Mouse (Mus musculus) lung, postnatal 0 days (tissue): ENCODE results near the gene Prss50. TPM values are rescaled to one million over a fixed set of nuclear protein-coding genes. Genes with fewer than 3 reads are reported as not detected.

Experiments used
- ATAC-seq: fragments of 200-750 bp; cut with Nextera tagmentation; 2 replicates; pipeline ENCODE4 v1.8.0; 2017; ENCODE audit warnings: moderate library complexity
- DNase-seq: peaks from one replicate; pipeline ENCODE4 v3.0.0-alpha.2; 2016; ENCODE audit warnings: low spot score
- H3K27ac ChIP-seq: fragments of 300-500 bp; sonication (generic); 2 replicates; pipeline ENCODE4 v1.5.1; 2014; ENCODE audit warnings: antibody characterized with exemption, mild to moderate bottlenecking, low read length, mixed read lengths
- H3K27me3 ChIP-seq: fragments of 300-500 bp; sonication (generic); replicated peaks from 2 replicates; pipeline ENCODE4 v1.6.1; 2014; ENCODE audit warnings: low read length, mixed read lengths; ENCODE audit not compliant: insufficient read depth
- H3K36me3 ChIP-seq: fragments of 300-500 bp; sonication (generic); 2 replicates; pipeline ENCODE4 v1.6.1; 2014; ENCODE audit warnings: low read length, mixed read lengths; ENCODE audit not compliant: insufficient read depth
- H3K4me1 ChIP-seq: fragments of 300-500 bp; sonication (generic); 2 replicates; pipeline ENCODE4 v1.6.1; 2014; ENCODE audit warnings: antibody characterized with exemption, low read depth, low read length, mixed read lengths; ENCODE audit not compliant: insufficient read depth
- H3K4me2 ChIP-seq: fragments of 300-500 bp; sonication (generic); replicated peaks from 2 replicates; pipeline ENCODE4 v1.6.1; 2014; ENCODE audit warnings: low read depth, mild to moderate bottlenecking, low read length, moderate library complexity, mixed read lengths
- H3K4me3 ChIP-seq: fragments of 300-500 bp; sonication (generic); 2 replicates; pipeline ENCODE4 v1.5.1; 2014; ENCODE audit warnings: low read depth, low read length
- H3K9ac ChIP-seq: fragments of 300-500 bp; sonication (generic); replicated peaks from 2 replicates; pipeline ENCODE4 v1.6.1; 2014; ENCODE audit warnings: low read depth, mild to moderate bottlenecking
- H3K9me3 ChIP-seq: fragments of 300-500 bp; sonication (generic); 2 replicates; pipeline ENCODE4 v1.6.1; 2016; ENCODE audit warnings: low read length, mixed read lengths
- CTCF ChIP-seq: IDR thresholded peaks from 2 replicates; pipeline ENCODE4 v1.5.1; 2016; ENCODE audit warnings: antibody characterized with exemption, mild to moderate bottlenecking
- EP300 ChIP-seq: IDR thresholded peaks from 2 replicates; pipeline ENCODE4 v1.6.1; 2016; ENCODE audit warnings: antibody characterized with exemption, mild to moderate bottlenecking, control low read depth
- WGBS: fragments of 180-500 bp; shearing (Covaris S2); extraction: QIAGEN DNeasy Blood & Tissue Kit; methylation state at CpG from one replicate; pipeline ENCODE4 v1.1.7; 2014; 5-methylcytosine and 5-hydroxymethylcytosine counted together
- polyA plus RNA-seq: library from polyadenylated mRNA; unstranded; fragments of >200 nt; fragmentation: Nextera tagmentation; extraction: Ambion mirVana; gene quantifications from 2 replicates; pipeline ENCODE4 v1.2.1, GENCODE M21; 2015

The Prss50 gene
- polyA plus RNA-seq, 1 experiment from 2014 or later: 0.20 TPM

- Histone ChIP-seq H3K4me2 (no peak overlapping the region), H3K27ac (no peak overlapping the region), H3K4me3 (no peak overlapping the region), H3K4me1 (no peaks in the 10 kb centered on the region; the same call in 1 of the 2 replicates), H3K9me3 (no peaks in the 10 kb centered on the region), H3K36me3 (peaks cover 12% of the 10 kb centered on the region; the same call in 1 of the 2 replicates), H3K9ac (no peak overlapping the region), H3K27me3 (no peaks in the 10 kb centered on the region)
- no peak for ATAC-seq
- no peak for DNase-seq
- 62% methylated on average over 10 of the region's 10 CpGs for WGBS
- no peak for TF ChIP-seq CTCF
- TF ChIP-seq EP300: no peak
These were observed 35.7 kb downstream of the Prss50 start for GRCm38 (mm10) chr9:110893429-110893828.

DNA sequence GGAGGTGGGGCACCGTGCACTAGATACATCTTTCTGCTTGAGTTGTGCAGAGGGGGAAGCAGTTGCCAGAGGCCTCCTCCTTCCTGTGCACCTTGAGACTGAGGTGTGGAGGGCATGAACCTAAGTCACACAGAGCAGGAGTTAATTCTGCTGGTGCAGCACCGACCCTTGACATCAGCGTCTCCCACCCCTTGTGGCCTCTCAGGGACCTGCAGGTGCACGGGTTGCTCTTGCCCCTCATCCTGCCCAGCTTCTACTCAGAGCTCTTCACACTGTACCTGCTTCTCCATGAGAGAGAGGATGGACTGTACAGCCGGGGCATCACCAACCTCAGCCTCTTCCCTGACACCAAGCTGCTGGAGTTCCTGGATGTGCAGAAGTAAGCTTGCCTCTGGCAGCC, 37.7 kb downstream of the Prss50 start:
- ATAC-seq (no peak), DNase-seq (no peak)
- Histone ChIP-seq H3K9me3 (no peaks in the 10 kb centered on the region), H3K9ac (no peak overlapping the region), H3K4me2 (no peak overlapping the region), H3K36me3 (peaks cover 8% of the 10 kb centered on the region; the same call in 1 of the 2 replicates), H3K4me1 (no peaks in the 10 kb centered on the region; the same call in 1 of the 2 replicates), H3K27ac (no peak overlapping the region), H3K27me3 (no peaks in the 10 kb centered on the region), H3K4me3 (no peak overlapping the region)
- TF ChIP-seq CTCF: peak; percentile 17; the same call in 1 of the 2 replicates
- TF ChIP-seq EP300: no peak
- WGBS: 54% methylated on average over 5 of the region's 5 CpGs

DNA sequence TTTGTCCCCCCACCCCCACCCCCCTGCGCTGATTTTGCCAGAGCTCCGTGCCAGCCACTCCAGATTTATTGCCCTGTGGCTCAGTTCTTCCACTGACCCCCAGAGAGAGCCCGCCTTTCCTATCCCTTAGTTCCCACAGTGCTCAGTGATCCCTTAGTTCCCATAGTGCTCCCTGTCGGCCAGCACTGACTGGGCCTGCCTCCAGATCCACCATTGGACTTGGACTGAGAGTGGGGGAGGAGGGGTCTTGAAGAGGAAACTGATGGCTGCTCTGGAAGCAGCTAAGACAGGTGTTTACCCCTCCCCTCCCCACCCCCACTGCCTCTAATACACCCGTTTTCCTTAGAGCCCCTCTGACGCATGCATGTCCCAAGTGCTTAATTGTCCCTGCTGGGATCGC, 38.2 kb downstream of the Prss50 start:
- no peak overlapping the region for H3K4me2 ChIP-seq
- WGBS: 40% methylated on average over 7 of the region's 7 CpGs
- H3K4me1 ChIP-seq: no peaks in the 10 kb centered on the region; the same call in 1 of the 2 replicates
- no peaks in the 10 kb centered on the region for H3K27me3 ChIP-seq
- ATAC-seq (no peak), DNase-seq (no peak)
- TF ChIP-seq EP300: no peak
- no peak for TF ChIP-seq CTCF
- no peak overlapping the region for H3K9ac ChIP-seq
- no peak overlapping the region for H3K27ac ChIP-seq
- no peaks in the 10 kb centered on the region for H3K9me3 ChIP-seq
- H3K4me3 ChIP-seq: no peak overlapping the region
- 0 out of 2 replicates have a peak, but pooled peaks cover 4% of the 10 kb centered on the region for H3K36me3 ChIP-seq

- H3K9ac ChIP-seq: no peak overlapping the region
- no peak overlapping the region for H3K27ac ChIP-seq
- DNase-seq (peak; percentile 31), ATAC-seq (peak; percentile 8; the same call in 1 of the 2 replicates)
- H3K4me3 ChIP-seq: no peak overlapping the region
- TF ChIP-seq EP300 (no peak), CTCF (no peak)
- no peaks in the 10 kb centered on the region for H3K9me3 ChIP-seq
- H3K36me3 ChIP-seq: 0 out of 2 replicates have a peak, but pooled peaks cover 4% of the 10 kb centered on the region
- H3K27me3 ChIP-seq: no peaks in the 10 kb centered on the region
- 15% methylated on average over 6 of the region's 6 CpGs for WGBS
- no peaks in the 10 kb centered on the region for H3K4me1 ChIP-seq
- no peak overlapping the region for H3K4me2 ChIP-seq
These were observed 38.8 kb downstream of the Prss50 start for GRCm38 (mm10) chr9:110896595-110896994.

- H3K9ac ChIP-seq: no peak overlapping the region
- H3K4me1 ChIP-seq: no peaks in the 10 kb centered on the region
- DNase-seq: peak; percentile 58
- TF ChIP-seq CTCF (no peak), EP300 (no peak)
- no peak overlapping the region for H3K27ac ChIP-seq
- H3K36me3 ChIP-seq: no peaks in the 10 kb centered on the region
- H3K4me2 ChIP-seq: no peak overlapping the region
- 46% methylated on average over 10 of the region's 10 CpGs for WGBS
- H3K9me3 ChIP-seq: no peaks in the 10 kb centered on the region
- H3K4me3 ChIP-seq: no peak overlapping the region
- no peak for ATAC-seq
- H3K27me3 ChIP-seq: no peaks in the 10 kb centered on the region
These were observed 41.8 kb downstream of the Prss50 start for GRCm38 (mm10) chr9:110899451-110900008.

DNA sequence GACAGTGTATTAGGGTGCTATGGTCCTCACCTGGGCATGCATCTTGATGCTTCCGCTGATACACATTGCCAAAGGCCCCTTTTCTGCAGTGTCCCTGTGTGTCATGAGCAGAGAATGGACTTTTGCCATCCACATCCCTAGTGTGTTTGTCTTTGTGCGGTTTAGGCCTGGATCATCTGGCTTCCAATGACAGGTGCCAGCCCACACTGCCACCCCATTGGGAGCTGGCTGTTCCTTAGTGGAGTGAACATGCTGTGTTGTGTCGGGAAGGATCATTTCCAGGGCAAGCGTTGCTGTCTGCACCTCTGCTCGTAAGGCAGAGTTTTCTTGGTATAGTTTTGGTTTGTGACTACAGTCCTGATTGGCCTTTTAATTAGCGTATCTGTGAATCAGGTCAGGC, 43.4 kb downstream of the Prss50 start:
- DNase-seq: no peak
- Histone ChIP-seq H3K4me3 (no peak overlapping the region), H3K36me3 (no peaks in the 10 kb centered on the region), H3K27me3 (no peaks in the 10 kb centered on the region), H3K4me1 (no peaks in the 10 kb centered on the region), H3K4me2 (no peak overlapping the region), H3K9ac (no peak overlapping the region), H3K9me3 (no peaks in the 10 kb centered on the region), H3K27ac (no peak overlapping the region)
- 88% methylated on average over 6 of the region's 6 CpGs for WGBS
- ATAC-seq: no peak
- TF ChIP-seq EP300 (no peak), CTCF (no peak)

- Histone ChIP-seq H3K9ac (no peak overlapping the region), H3K27me3 (no peaks in the 10 kb centered on the region), H3K4me2 (no peak overlapping the region), H3K36me3 (no peaks in the 10 kb centered on the region), H3K9me3 (no peaks in the 10 kb centered on the region), H3K27ac (no peak overlapping the region), H3K4me3 (no peak overlapping the region), H3K4me1 (no peaks in the 10 kb centered on the region)
- TF ChIP-seq CTCF (no peak), EP300 (no peak)
- DNase-seq: no peak
- WGBS: 74% methylated on average over 4 of the region's 4 CpGs
- ATAC-seq: no peak
These were observed 44.5 kb downstream of the Prss50 start for GRCm38 (mm10) chr9:110902271-110902670.
